23 mouse cellular contexts compared by ENCODE assay signal in genomic region chr10:116486895-116487747, GRCm38 (mm10). TPM values are rescaled to one million over a fixed set of nuclear protein-coding genes. Genes with fewer than 3 reads are reported as not detected.
DNase-seq lines count a peak whose midpoint lies in the region; ATAC-seq and TF ChIP-seq lines count a peak whose summit lies in the region.
"Had no signal": no experiment of that assay in that cellular context is flagged by ENCODE, and none has a peak within 500 bp of the region (broad histone marks: within the 10 kb centered on the region; RNA-seq: fewer than 3 reads in every experiment).

No protein-coding gene starts in this region.

- H3K4me2 ChIP-seq in forebrain, postnatal 0 days (ENCODE audit: low read depth), result no peak overlapping the region
- H3K4me2 ChIP-seq: embryonic facial prominence, embryonic 15.5 days; forebrain, embryonic 12.5 days; limb, embryonic 13.5 days; liver, embryonic 13.5 days; lung, embryonic 15.5 days; midbrain, embryonic 11.5 days; neural tube, embryonic 12.5 days had no signal

- WGBS in forebrain, embryonic 10.5 days, result 93% methylated on average over 10 of the region's 10 CpGs
- 71% methylated on average over 10 of the region's 10 CpGs for WGBS in forebrain, postnatal 0 days

- H3K9me3 ChIP-seq in forebrain, embryonic 10.5 days, result no peaks in the 10 kb centered on the region
- no peaks in the 10 kb centered on the region for H3K9me3 ChIP-seq in forebrain, postnatal 0 days (ENCODE audit: low read length)
- H3K9me3 ChIP-seq: embryonic facial prominence, embryonic 15.5 days; forebrain, embryonic 12.5 days; G1E; hindbrain, embryonic 10.5 days; limb, embryonic 13.5 days; liver, embryonic 13.5 days; lung, embryonic 15.5 days; neural tube, embryonic 12.5 days had no signal

- ATAC-seq in cerebellum, adult (ENCODE audit: insufficient number of reproducible peaks, low FRiP score, low TSS enrichment), result no peak
- ATAC-seq in activated CD4-positive, CD25-positive, alpha-beta regulatory T cell, adult 4 months, result peak; percentile 75
- peak; percentile 77 for ATAC-seq in inflammation-experienced regulatory T-cells, adult 6 months
- ATAC-seq in forebrain, postnatal 0 days, result no peak

- no peaks in the 10 kb centered on the region for H3K4me1 ChIP-seq in forebrain, embryonic 10.5 days
- H3K4me1 ChIP-seq in forebrain, postnatal 0 days (ENCODE audit: insufficient read depth), result no peaks in the 10 kb centered on the region
- H3K4me1 ChIP-seq: embryonic facial prominence, embryonic 15.5 days; forebrain, embryonic 12.5 days; hindbrain, embryonic 10.5 days; limb, embryonic 13.5 days; lung, embryonic 15.5 days; neural tube, embryonic 12.5 days had no signal

- DNase-seq in cerebellum, postnatal 25 days, result peak; percentile 27 to 45
- peak; percentile 41 for DNase-seq in right cerebral cortex, adult 18-20 months
- no peak for DNase-seq in right cerebral cortex, postnatal 36 days (ENCODE audit: low spot score in 2 of 2)
- DNase-seq in forebrain, embryonic 10.5 days (ENCODE audit: extremely low spot score, low spot score), result no peak
- no peak for DNase-seq in forebrain, postnatal 0 days
- DNase-seq: adrenal gland, postnatal 14 days; kidney, adult 9 months; kidney, postnatal 4 days; liver, embryonic 13.5 days; lung, postnatal 4 days; spleen, adult 18-20 months; thymus, adult 2 months had no signal

- H3K27ac ChIP-seq in forebrain, embryonic 10.5 days, result no peak overlapping the region
- H3K27ac ChIP-seq in forebrain, postnatal 0 days (ENCODE audit: low read depth, low read length), result no peak overlapping the region
- H3K27ac ChIP-seq: embryonic facial prominence, embryonic 15.5 days; forebrain, embryonic 12.5 days; hindbrain, embryonic 10.5 days; limb, embryonic 13.5 days; liver, embryonic 13.5 days; lung, embryonic 15.5 days; neural tube, embryonic 12.5 days had no signal

- no peaks in the 10 kb centered on the region for H3K27me3 ChIP-seq in forebrain, embryonic 10.5 days (ENCODE audit: poor library complexity, severe bottlenecking)
- H3K27me3 ChIP-seq in forebrain, postnatal 0 days (ENCODE audit: insufficient read depth, low read length), result no peaks in the 10 kb centered on the region
- H3K27me3 ChIP-seq: embryonic facial prominence, embryonic 15.5 days; forebrain, embryonic 12.5 days; limb, embryonic 13.5 days; liver, embryonic 13.5 days; lung, embryonic 15.5 days; neural tube, embryonic 12.5 days had no signal

- no peak overlapping the region for H3K4me3 ChIP-seq in forebrain, embryonic 10.5 days
- H3K4me3 ChIP-seq in forebrain, postnatal 0 days (ENCODE audit: low read depth, low read length), result no peak overlapping the region
- H3K4me3 ChIP-seq: embryonic facial prominence, embryonic 15.5 days; forebrain, embryonic 12.5 days; hindbrain, embryonic 10.5 days; limb, embryonic 13.5 days; liver, embryonic 13.5 days; lung, embryonic 15.5 days; neural tube, embryonic 12.5 days had no signal

- no peak for TF ChIP-seq CTCF in forebrain, postnatal 0 days (IDR thresholded peaks at IDR 0.05; ENCODE audit: low read depth)

- H3K9ac ChIP-seq in forebrain, postnatal 0 days, result no peak overlapping the region
- H3K9ac ChIP-seq: embryonic facial prominence, embryonic 15.5 days; forebrain, embryonic 12.5 days; limb, embryonic 13.5 days; liver, embryonic 13.5 days; lung, embryonic 15.5 days; neural tube, embryonic 12.5 days had no signal

- peaks cover 75% of the 10 kb centered on the region for H3K36me3 ChIP-seq in forebrain, embryonic 10.5 days (replicated peaks)
- peaks cover 23% of the 10 kb centered on the region; the same call in 1 of the 2 replicates for H3K36me3 ChIP-seq in forebrain, postnatal 0 days (ENCODE audit: insufficient read depth)

RNA-seq across cellular contexts. Expression of gene Kcnmb4, which starts 13.4 kb away (rescaled TPM):
- polyA plus RNA-seq in activated CD4-positive, CD25-positive, alpha-beta regulatory T cell, adult 4 months (2017; shearing (Covaris generic)), result 1 to 10 TPM; 1.0 to 2.1 TPM
- 1 to 10 TPM; 1.6 to 2.1 (median 1.9) TPM for polyA plus RNA-seq in inflammation-experienced regulatory T-cells, adult 6 months (2017; shearing (Covaris generic))
- 6.5 and 6.8 TPM in 2 replicates for polyA plus RNA-seq in forebrain, embryonic 10.5 days (2016; fragmentation: Nextera tagmentation; extraction: Ambion mirVana)
- total RNA-seq in forebrain, postnatal 0 days (2014; rRNA removed), result 68.5 and 83.6 TPM in 2 replicates
- polyA plus RNA-seq in forebrain, postnatal 0 days (2015; fragmentation: Nextera tagmentation; extraction: Ambion mirVana), result 29.7 and 40.4 TPM in 2 replicates
- polyA plus RNA-seq: G1E had no signal

Comparison
In these comparisons a context has a peak if more than half of its experiments do, and no peak if none do; other contexts are left out.
1. DNase-seq: peak in cerebellum, postnatal 25 days (2 of 2) and right cerebral cortex, adult 18-20 months (single experiment); none in right cerebral cortex, postnatal 36 days (0 of 2), forebrain, embryonic 10.5 days (single experiment) and forebrain, postnatal 0 days (single experiment).
2. ATAC-seq: peak in activated CD4-positive, CD25-positive, alpha-beta regulatory T cell, adult 4 months (single experiment) and inflammation-experienced regulatory T-cells, adult 6 months (single experiment); none in cerebellum, adult (single experiment) and forebrain, postnatal 0 days (single experiment).